Mouse (Mus musculus): Measurements from ENCODE around the gene Gm10197. TPM values are rescaled to one million over a fixed set of nuclear protein-coding genes. Genes with fewer than 3 reads are reported as not detected.
A peak's percentile ranks its signal among the peaks of the same experiment; 100 is the strongest.

The Gm10197 gene
- polyA plus RNA-seq, 1 experiment from 2014 or later, result 2.5 TPM

DNA sequence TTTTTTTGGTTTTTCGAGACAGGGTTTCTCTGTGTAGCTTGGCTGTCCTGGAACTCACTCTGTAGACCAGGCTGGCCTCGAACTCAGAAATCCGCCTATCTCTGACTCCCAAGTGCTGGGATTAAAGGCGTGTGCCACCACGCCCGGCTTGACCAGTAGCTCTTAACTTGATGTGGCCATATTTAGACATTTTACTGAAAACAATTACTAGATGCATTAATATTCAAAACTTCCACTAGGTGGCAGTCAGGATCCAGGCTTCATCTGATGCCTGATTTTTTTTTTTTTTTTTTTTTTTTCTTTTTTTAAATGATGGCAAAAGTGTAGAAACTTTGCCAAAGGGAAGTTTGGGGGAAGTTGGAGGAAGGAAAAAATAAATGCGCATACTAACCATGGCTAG, 23.0 kb upstream of the Gm10197 start:
- DNase-seq (ENCODE audit: low spot score), result peak; percentile 62

DNA sequence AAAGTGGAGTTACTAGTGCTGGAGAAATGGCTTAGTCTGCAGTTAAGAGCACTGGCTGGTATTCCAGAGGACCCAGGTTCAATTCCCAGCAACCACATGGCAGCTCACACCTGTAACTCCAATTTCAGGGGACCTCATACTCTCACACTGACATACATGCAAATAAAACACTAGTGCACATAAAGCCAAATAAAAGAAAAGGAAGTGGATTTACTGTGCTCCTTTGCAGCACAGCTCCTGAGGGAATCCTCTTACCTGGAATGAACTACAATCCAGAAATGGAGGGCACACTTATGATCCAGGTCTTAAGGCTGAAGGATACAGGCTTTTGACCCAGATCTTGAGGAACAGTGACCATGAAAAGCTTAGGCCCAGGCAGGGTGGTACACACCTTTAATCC, 22.1 kb upstream of the Gm10197 start:
- no peak for DNase-seq (ENCODE audit: low spot score)

DNA sequence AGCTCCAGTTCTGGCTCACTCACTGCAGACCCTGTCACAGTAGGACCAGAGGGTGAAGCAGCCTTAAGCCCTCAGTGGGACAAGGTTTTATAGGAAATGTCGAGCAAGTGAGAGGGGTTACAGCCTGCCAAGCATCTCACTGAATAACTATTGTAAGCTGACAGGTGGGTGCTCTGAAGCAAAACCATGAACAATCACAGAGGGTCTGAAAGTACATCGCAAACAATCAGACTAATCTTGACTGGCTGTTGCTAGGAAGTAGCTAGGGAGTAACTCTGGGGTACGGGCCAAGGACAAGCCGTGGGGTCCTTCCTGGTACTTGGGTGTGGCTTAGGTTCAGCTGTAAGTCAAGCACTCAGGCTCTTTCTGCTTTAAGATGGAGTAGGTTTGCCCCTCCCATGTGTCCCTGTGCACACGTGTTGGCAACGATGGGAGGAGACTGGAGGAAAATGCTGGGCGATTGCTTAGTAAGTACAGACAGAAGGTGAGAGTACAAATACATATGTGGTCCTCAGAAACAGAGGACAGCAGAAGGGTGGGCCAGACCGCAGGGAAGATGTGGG, 21.3 kb upstream of the Gm10197 start:
- no peak for DNase-seq (ENCODE audit: low spot score)

DNA sequence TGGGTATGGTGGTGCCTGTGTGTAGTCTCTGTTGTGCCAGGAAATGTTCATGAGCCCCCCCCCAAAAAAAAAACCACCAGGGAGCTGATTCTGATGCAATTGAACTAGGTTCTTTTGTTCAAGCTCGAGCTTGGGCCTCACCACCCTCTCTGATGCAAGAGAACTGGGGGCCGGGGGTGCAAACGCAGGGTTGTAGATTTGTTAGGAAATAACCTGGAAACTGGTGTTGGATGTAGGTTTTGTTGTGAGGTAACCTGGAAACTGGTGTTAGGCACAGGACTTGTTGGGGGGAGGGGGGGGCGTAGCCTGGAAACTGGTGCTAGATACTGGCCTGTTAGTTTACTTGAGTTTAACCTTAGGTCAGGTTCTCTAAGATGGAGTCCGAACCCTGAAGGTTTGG, 20.2 kb upstream of the Gm10197 start:
- DNase-seq (ENCODE audit: low spot score), result no peak

DNA sequence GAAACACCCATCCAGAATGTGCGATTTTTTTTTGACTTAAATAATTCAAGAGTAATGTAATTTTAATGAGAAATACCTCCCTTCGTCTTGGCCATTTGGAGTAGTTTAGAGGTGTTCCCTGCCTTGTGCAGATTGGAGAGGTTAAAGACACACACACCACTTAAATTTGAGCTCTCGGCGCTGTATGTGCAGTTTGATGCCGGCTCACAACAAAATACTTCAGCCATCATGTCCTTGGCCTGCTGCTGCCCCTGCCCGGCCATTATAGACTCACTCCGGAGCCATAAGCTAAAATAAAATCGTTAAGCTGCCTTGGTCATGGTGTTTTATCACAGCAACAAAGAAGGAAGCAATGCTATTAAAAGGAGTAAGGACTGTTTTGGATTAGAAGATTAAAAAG, 19.8 kb upstream of the Gm10197 start:
- no peak for DNase-seq (ENCODE audit: low spot score)

DNA sequence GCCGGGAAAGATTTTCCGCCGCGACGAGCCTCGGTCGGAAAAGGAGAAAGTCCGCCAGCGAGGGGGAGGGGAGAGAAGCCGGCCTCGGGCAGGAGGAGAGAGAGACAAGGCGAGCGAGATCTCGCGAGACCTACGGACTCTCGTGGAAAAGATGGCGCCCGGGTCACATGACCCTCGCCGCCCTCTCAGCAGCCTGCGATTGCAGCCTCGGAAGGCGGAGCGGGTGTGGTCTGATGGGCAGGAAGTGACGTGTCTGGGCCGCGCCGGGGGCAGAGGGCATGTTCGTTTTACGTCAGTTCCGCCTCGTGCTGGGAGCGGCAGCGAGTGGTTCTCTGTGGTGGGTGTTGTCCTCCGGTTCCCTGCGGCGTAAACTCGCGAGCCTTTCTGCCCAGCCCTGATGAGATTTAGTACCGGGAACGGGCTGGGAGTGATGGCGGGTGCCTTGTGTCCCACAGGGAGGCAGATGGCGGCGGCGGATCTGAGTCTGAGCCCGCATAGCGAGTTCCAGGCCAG, 19.0 kb upstream of the Gm10197 start, which contains the start of gene Smndc1:
Smndc1 (minus strand) TSS at position 84 of the 513 bp plus-strand sequence.
- DNase-seq (ENCODE audit: low spot score), result peak; percentile 100

DNA sequence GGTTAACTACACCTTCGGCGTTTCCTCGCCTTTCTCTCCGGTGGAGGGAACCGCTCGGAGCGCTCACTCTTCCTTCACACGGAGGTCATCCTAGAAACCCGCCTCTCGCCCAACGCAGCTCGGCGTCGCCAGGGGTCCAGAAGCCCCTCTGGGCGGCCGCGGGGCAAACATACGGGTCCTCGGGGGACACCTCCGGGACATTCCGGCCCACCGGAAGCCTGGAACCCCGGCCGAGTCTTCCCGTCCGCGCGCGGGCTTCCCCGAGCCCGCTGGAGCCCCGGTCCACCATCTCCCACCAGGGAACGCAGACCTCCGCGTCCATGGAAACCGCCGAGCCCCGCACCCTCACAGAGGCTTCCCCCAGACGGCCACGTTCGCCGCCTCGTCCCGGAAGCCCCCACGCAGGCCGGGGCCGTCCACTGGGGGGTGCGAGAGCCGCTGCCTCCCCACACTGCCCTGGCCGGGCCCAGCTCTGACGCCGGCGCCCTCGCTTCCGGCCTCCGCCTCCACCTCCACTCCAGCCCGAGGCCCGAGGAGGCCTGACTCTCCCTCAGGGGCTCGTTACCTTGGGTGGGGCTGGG, 18.4 kb upstream of the Gm10197 start:
- DNase-seq (ENCODE audit: low spot score), result no peak

DNA sequence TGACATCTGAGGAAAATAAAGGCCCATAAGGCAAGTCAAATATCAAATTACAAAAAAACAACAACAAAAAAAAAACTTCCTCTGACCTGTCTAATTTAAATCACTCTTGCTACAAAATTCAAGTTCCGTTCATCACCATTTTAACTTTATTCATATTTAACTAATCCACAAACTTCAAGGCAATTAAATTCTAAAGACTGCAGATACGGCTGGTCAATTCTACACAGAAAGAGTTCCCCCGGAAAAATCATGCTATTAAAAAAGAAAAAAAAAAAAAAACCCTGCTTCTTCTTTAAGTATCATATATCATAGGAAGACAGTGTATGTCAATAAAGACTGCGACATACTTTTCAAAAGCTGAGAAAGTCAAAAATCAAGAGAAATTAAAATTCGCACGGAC, 17.9 kb upstream of the Gm10197 start:
- DNase-seq (ENCODE audit: low spot score), result no peak

DNA sequence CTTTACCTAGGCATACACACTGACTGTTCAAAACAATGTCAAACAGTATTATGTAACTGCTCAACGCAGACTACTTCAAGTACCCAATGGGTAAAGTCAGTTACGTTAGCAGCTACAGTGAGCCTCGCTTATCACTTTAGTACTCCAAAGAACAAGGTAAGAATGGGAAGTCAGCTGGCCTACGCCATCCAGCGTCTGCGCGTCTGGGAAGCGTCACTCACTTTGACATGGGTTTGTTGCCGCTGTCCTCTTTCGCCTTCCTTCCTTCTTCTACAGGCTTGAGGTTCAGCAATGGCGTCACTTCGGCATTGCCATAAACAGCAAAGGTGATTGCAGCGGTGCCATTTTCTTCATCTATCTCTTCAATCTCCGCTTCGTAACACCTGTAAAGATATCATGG, 11.8 kb upstream of the Gm10197 start:
- DNase-seq (ENCODE audit: low spot score), result no peak

DNA sequence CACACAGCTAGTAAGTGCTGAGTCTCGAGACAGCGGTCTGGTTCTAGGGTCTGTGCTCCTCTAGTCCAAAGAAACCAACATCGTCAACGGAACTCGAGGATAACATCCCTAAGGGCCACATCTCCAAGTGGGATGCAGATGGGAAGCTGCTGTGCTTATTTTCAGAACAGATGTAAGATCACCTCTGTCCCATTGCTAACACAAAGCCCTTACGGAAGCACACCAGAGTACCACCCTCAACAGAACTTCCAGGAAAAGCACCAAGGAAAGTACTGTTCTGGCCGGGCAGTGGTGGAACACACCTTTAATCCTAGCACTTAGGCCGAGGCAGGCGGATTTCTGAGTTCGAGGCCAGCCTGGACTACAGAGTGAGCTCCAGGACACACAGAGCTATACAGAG, 6.9 kb upstream of the Gm10197 start:
- DNase-seq (ENCODE audit: low spot score), result no peak

DNA sequence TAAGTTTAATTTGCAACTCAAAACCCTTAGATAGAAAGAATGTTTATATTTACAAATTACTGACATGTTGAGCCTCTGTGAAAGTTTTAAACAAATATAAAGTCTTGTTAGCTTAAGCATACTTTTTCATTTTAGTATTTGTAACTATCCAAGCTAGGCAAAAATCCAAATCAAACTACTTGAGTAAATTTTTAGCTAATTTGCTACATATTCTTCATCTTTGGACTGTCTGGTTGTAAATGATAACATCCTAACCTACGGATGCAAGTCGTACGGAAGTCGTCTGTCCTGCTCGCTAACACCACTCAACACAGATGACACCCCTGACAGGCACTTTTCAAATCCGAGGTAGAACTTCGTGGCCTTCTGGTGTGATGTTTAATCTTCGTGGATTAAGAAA, 6.1 kb upstream of the Gm10197 start:
- DNase-seq (ENCODE audit: low spot score), result no peak

DNA sequence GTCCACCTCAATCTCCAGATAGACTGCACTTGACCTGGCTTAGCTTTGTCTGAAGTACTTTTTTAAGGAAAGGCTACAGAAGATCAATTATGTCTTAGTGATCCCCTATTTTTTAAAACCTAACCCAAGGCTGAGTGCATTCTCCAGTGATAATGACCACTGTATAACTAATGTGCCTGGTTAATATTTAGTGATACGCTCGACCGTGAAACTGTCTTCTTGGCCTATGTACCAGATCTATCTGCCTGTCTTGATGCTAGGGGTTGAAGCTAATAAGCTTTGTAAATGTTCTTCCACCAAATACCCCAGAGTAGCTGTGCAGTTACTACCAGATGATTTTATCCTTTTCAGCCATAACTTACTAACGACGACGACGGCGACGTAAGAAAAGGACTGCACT, 4.2 kb upstream of the Gm10197 start:
- no peak for DNase-seq (ENCODE audit: low spot score)

DNA sequence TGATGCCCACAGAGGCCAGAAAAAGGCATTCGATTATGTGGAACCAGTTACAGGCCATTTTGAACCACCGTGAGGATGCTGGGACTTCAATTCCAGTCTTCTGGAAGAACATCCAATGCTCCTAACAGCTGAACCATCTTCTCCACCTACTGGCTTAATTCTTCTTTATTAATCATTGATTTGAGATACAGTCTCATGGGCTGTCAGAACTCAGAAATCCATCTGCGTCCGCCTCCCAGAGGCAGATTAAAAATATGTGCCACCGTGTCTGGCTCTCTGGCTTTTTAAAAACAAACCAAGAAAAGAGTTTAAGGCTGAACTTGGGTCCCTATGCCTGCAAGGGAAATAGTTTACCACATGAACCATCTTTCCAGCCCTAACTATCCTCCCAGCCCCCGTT, 3.7 kb upstream of the Gm10197 start:
- no peak for DNase-seq (ENCODE audit: low spot score)

DNA sequence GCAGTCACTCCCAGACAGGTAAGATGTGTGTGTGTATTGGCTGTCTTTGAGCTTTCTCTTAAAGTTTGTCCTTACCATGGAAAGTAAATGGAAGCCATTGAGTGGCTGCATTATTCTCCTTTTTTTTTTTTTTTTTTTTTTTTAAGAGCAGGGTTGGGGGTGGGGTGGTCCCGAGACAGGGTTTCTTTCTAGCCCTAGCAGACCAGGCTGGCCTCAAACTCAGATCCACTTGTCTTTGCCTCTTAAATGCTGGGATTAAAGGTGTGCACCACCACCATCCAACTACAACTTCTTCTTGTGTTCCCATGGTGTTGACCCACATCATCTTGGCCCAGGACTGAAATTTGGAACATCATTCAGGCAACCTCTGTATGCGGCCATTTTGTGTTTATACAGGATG, 2.0 kb upstream of the Gm10197 start:
- DNase-seq (ENCODE audit: low spot score), result no peak

DNA sequence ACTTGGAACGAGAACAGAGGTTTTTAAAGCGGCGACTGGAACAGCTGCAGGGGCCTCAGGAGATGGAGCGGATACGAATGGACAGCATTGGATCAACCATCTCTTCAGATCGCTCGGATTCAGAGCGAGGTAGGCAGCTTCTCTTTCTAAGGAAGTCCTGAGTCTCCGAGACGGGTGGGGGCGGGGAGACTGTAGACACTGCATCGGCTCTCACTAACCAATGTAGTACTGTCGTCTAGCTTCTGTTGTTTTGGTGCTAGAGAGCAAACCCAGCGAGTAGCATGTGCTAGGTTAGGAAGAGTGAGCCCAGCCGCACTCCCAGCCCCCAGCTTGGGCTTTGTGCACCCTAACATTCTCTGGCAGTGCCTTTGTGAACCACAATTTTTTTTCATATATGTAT, 1.3 kb downstream of the Gm10197 start:
- no peak for DNase-seq (ENCODE audit: low spot score)

DNA sequence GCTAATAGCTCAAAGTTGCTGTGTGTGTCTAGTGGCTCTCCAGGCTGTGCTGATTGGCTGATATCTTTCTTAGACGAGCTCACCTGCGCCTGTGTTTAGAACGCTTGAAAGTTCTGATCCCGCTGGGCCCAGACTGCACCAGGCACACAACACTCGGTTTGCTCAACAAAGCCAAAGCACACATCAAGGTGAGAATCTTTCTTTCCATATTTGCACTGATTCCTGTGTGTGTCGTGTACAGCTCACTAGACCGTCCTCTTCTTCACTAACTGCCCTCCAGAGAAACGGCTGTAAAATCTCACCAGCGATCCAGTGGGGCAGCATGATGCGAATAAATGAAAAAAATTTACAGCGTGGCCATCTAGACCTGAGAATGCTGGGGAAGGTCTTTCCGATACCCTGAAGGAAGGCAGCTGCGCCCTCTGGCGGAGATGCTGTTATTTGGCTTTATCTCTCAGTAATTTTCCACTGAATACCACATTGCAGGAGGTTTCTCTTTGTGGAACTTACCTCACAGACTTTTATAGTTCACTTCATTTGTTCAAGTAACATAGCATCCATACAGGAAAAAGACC, 2.0 kb downstream of the Gm10197 start:
- peak; percentile 81 for DNase-seq (ENCODE audit: low spot score)

DNA sequence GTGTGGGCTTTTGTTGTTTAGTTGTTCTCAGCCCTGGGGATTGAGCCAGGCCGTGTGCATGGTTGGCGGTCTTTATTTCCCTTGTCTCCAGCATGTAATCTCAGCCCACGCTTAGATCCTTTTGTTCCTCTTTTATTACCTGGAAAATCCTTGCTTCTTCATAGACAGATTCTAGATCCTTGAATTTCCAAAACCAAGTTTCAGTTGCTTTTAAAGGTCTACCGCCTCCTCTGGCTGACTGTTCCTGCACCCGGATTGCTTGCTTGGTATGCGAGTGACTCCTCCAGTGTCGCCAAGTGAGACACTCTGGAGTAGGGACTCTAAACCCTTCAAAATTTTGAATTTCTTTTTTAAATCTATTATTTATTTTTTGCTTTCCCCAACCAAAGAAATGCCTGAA, 4.7 kb downstream of the Gm10197 start:
- no peak for DNase-seq (ENCODE audit: low spot score)

DNA sequence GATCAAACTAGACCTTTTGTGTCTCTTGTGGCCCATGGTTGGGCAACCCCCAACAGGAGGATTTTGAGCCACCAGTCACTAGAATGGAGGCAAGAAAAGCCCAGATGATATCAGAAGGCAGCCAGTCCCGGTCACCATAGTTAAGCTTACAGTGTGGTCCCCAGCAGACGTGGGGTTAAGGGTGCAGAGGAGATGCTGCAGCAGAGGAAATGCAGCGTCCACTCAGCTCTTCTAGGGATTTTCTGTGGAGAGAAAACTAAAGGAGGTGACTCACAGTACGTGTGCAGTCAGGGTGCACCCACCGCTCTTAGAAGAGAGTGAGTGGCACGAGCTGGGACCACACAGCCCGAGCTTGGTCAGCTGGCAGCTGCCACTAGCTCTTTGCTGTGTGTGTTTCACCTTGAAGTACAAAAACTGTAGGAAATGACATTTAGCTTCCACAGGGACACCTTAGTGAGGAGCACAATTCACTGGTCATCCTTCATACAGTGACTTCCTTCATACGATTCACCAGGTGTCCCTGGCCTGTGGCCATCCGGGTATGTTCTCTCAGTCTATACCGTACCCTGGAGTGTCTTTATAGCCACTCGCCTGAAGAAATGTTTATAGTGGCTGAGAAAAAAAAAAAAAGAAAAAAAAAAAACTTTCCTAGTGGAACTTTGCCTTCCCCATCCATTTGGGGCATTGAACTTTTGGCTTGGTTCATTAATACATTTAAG, 5.3 kb downstream of the Gm10197 start:
- DNase-seq (ENCODE audit: low spot score), result no peak

DNA sequence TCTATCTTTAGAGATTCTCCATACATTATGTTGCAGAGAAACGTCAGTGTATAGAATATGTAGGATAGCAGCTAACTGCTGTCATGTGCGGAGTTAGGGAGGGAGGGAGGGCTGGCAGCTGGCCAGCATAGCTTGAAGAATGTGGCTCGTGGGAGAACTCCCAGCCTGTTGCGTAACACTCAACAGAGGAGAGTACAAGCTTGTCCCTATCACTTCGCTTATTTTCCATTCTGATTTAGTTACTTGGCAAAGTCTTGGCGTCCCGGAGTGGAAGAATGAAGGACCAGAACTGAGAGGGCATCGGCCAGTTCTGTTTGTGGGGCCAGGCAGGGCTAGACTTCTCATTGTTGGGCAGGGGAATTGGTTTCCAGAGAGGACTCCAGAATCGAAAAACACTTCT, 6.6 kb downstream of the Gm10197 start:
- DNase-seq (ENCODE audit: low spot score), result no peak

DNA sequence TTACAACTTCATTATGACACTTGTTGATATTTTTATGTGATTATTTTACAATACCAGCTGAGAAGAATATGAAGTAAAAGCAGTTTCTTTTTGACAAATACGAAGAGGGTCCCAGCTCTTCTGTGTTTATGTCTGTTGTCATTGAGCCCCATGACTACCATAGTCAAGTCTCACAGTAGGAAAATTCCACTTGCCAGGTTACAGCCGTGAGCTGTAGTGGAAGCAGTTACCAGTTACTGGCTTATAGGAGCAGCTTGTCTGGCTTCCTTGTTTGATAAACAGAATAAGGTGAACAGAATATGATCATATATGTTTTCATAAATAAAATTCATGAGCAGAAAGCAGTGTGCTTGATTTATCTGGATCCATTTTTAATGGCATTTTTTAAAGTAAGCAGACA, 7.0 kb downstream of the Gm10197 start:
- DNase-seq (ENCODE audit: low spot score), result no peak

DNA sequence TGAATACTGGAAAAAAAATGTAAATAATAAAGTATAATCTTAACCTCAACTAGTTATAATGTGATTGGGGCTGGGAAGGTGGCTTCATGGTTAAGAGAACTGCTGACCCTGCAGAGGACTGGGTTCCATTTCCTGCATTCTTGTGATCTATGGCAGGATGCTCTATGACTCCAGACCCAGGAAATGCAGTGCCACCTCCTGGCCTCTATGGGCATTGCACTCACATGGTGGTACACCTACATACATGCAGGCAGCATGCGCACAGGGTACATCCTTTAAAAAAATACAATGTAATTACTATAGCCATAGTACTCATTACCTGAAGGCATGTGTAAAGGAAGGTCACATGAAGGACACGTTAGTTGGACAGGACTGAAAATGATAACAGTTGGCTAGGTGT, 8.6 kb downstream of the Gm10197 start:
- DNase-seq (ENCODE audit: low spot score), result peak; percentile 57

DNA sequence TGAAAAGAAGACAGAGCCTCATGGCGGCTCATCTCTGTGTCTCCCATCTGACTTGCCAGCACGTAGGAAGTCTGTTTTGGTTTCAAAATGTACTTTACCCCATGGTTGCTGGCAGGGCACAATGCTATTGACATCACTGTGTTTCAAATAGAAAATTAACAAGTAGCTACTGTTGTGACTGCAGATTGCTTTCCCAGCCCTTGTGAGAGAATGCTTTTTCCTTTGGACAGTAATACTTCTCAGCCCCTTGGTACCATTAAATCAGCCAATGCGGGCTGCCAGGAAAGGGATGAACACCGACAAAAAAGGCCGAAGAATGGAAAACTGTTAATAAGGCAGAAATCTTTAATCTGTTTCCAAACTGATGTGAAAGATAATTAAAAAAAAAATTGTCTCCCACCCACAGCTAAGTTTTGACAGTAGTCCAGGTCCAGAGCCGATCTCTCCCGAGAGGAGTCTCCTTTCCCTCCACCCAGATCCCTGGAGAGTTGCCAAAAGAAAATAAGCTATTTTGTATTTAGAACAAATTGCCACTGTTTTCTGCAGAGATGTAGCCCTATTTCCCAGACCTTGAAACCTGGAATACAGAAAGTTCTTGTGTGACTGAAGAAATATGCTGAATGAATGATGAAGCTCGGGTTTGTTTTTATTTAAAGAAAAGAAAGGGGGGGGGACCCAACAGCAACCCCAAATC, 11.2 kb downstream of the Gm10197 start:
- no peak for DNase-seq (ENCODE audit: low spot score)
